ENCODE assay signal across 13 mouse cellular contexts in genomic region chr6:115956418-115956921, GRCm38 (mm10). TPM values are rescaled to one million over a fixed set of nuclear protein-coding genes. Genes with fewer than 3 reads are reported as not detected.
DNase-seq lines count a peak whose midpoint lies in the region; ATAC-seq and TF ChIP-seq lines count a peak whose summit lies in the region.
"Had no signal": no experiment of that assay in that cellular context is flagged by ENCODE, and none has a peak within 500 bp of the region (broad histone marks: within the 10 kb centered on the region; RNA-seq: fewer than 3 reads in every experiment).

No protein-coding gene starts in this region.

- DNase-seq in hindbrain, embryonic 10.5 days (ENCODE audit: low spot score): no peak
- peak; percentile 68 for DNase-seq in midbrain, postnatal 0 days (ENCODE audit: low spot score)
- no peak for DNase-seq in midbrain, embryonic 14.5 days
- no peak for DNase-seq in adrenal gland, postnatal 14 days
- DNase-seq in cerebellum, adult 9-11 months: no peak

- peaks cover 59% of the 10 kb centered on the region for H3K4me1 ChIP-seq in hindbrain, embryonic 10.5 days (replicated peaks)
- peaks cover 30% of the 10 kb centered on the region for H3K4me1 ChIP-seq in hindbrain, embryonic 13.5 days (replicated peaks)
- H3K4me1 ChIP-seq in midbrain, postnatal 0 days (ENCODE audit: insufficient read depth, low read length): no peaks in the 10 kb centered on the region; the same call in 1 of the 2 replicates
- 0 out of 2 replicates have a peak, but pooled peaks cover 7% of the 10 kb centered on the region for H3K4me1 ChIP-seq in midbrain, embryonic 14.5 days (ENCODE audit: control insufficient read depth, insufficient read depth, low read length)
- H3K4me1 ChIP-seq in forebrain, embryonic 16.5 days (replicated peaks; ENCODE audit: control insufficient read depth, insufficient read depth, low read length): peaks cover 42% of the 10 kb centered on the region
- H3K4me1 ChIP-seq in stomach, embryonic 16.5 days (ENCODE audit: control insufficient read depth, insufficient read depth, low read length): peaks cover 36% of the 10 kb centered on the region

- H3K4me3 ChIP-seq in hindbrain, embryonic 10.5 days: no peak overlapping the region
- no peak overlapping the region for H3K4me3 ChIP-seq in hindbrain, embryonic 13.5 days
- H3K4me3 ChIP-seq in midbrain, postnatal 0 days (ENCODE audit: low read depth, low read length): no peak overlapping the region
- H3K4me3 ChIP-seq in midbrain, embryonic 14.5 days (replicated peaks; ENCODE audit: low read depth, low read length): no peak overlapping the region
- H3K4me3 ChIP-seq in forebrain, embryonic 16.5 days (replicated peaks; ENCODE audit: low read length): no peak overlapping the region
- no peak overlapping the region for H3K4me3 ChIP-seq in stomach, embryonic 16.5 days (replicated peaks; ENCODE audit: low read length)
- H3K4me3 ChIP-seq: erythroblast, embryonic 14.5 days; liver, embryonic 15.5 days had no signal

- no peaks in the 10 kb centered on the region for H3K27me3 ChIP-seq in hindbrain, embryonic 10.5 days (ENCODE audit: insufficient read depth, poor library complexity, severe bottlenecking)
- no peaks in the 10 kb centered on the region for H3K27me3 ChIP-seq in hindbrain, embryonic 13.5 days
- H3K27me3 ChIP-seq in midbrain, postnatal 0 days (ENCODE audit: insufficient read depth, low read length): no peaks in the 10 kb centered on the region; the same call in 1 of the 2 replicates
- H3K27me3 ChIP-seq in midbrain, embryonic 14.5 days (ENCODE audit: control insufficient read depth, insufficient read depth, low read length): no peaks in the 10 kb centered on the region
- H3K27me3 ChIP-seq in forebrain, embryonic 16.5 days (replicated peaks; ENCODE audit: control insufficient read depth, insufficient read depth, low read length): no peaks in the 10 kb centered on the region
- H3K27me3 ChIP-seq in stomach, embryonic 16.5 days (ENCODE audit: control insufficient read depth, insufficient read depth, low read length): no peaks in the 10 kb centered on the region
- H3K27me3 ChIP-seq: liver, embryonic 15.5 days had no signal

- H3K27ac ChIP-seq in hindbrain, embryonic 10.5 days: peak overlapping the region; percentile 78
- H3K27ac ChIP-seq in hindbrain, embryonic 13.5 days: no peak overlapping the region
- no peak overlapping the region for H3K27ac ChIP-seq in midbrain, postnatal 0 days (ENCODE audit: low read depth, low read length)
- no peak overlapping the region for H3K27ac ChIP-seq in midbrain, embryonic 14.5 days (replicated peaks; ENCODE audit: low read depth, low read length)
- peak overlapping the region; percentile 31 for H3K27ac ChIP-seq in forebrain, embryonic 16.5 days (ENCODE audit: low read length)
- peak overlapping the region; percentile 74 for H3K27ac ChIP-seq in stomach, embryonic 16.5 days (ENCODE audit: low read length)
- H3K27ac ChIP-seq: liver, embryonic 15.5 days had no signal

- no peak overlapping the region for H3K9ac ChIP-seq in hindbrain, embryonic 13.5 days
- no peak overlapping the region for H3K9ac ChIP-seq in midbrain, postnatal 0 days (replicated peaks; ENCODE audit: low read length, poor library complexity, severe bottlenecking)
- no peak overlapping the region for H3K9ac ChIP-seq in midbrain, embryonic 14.5 days (replicated peaks; ENCODE audit: low read length)
- H3K9ac ChIP-seq in forebrain, embryonic 16.5 days (replicated peaks; ENCODE audit: low read depth, low read length): no peak overlapping the region
- H3K9ac ChIP-seq in stomach, embryonic 16.5 days (ENCODE audit: low read length): no peak overlapping the region
- H3K9ac ChIP-seq: liver, embryonic 15.5 days had no signal

- TF ChIP-seq CTCF in midbrain, postnatal 0 days (IDR thresholded peaks at IDR 0.05): peak; percentile 38

- no peaks in the 10 kb centered on the region for H3K9me3 ChIP-seq in hindbrain, embryonic 10.5 days
- H3K9me3 ChIP-seq in hindbrain, embryonic 13.5 days: 0 out of 2 replicates have a peak, but pooled peaks cover 2% of the 10 kb centered on the region
- H3K9me3 ChIP-seq in midbrain, postnatal 0 days (ENCODE audit: low read length): no peaks in the 10 kb centered on the region
- no peaks in the 10 kb centered on the region for H3K9me3 ChIP-seq in midbrain, embryonic 14.5 days (ENCODE audit: control insufficient read depth, low read length)
- no peaks in the 10 kb centered on the region for H3K9me3 ChIP-seq in forebrain, embryonic 16.5 days (ENCODE audit: control insufficient read depth, low read length)
- H3K9me3 ChIP-seq in stomach, embryonic 16.5 days (replicated peaks; ENCODE audit: control insufficient read depth, low read length): no peaks in the 10 kb centered on the region
- H3K9me3 ChIP-seq: liver, embryonic 15.5 days had no signal

- no peak overlapping the region for H3K4me2 ChIP-seq in hindbrain, embryonic 13.5 days
- no peak overlapping the region for H3K4me2 ChIP-seq in midbrain, postnatal 0 days (ENCODE audit: low read depth, low read length, poor library complexity, severe bottlenecking)
- no peak overlapping the region for H3K4me2 ChIP-seq in midbrain, embryonic 14.5 days (ENCODE audit: low read length)
- H3K4me2 ChIP-seq in forebrain, embryonic 16.5 days (ENCODE audit: low read length): no peak overlapping the region
- no peak overlapping the region for H3K4me2 ChIP-seq in stomach, embryonic 16.5 days (ENCODE audit: low read depth, low read length)
- H3K4me2 ChIP-seq: liver, embryonic 15.5 days had no signal

- WGBS in hindbrain, embryonic 10.5 days: 89% methylated on average over 13 of the region's 13 CpGs
- WGBS in hindbrain, embryonic 13.5 days: 86% methylated on average over 13 of the region's 13 CpGs
- WGBS in midbrain, postnatal 0 days: 85% methylated on average over 13 of the region's 13 CpGs
- 90% methylated on average over 13 of the region's 13 CpGs for WGBS in midbrain, embryonic 14.5 days
- WGBS in forebrain, embryonic 16.5 days: 76% methylated on average over 13 of the region's 13 CpGs
- 48% methylated on average over 13 of the region's 13 CpGs for WGBS in stomach, embryonic 16.5 days

- H3K36me3 ChIP-seq in hindbrain, embryonic 10.5 days: peaks cover 3% of the 10 kb centered on the region; the same call in 1 of the 2 replicates
- no peaks in the 10 kb centered on the region for H3K36me3 ChIP-seq in hindbrain, embryonic 13.5 days
- no peaks in the 10 kb centered on the region for H3K36me3 ChIP-seq in midbrain, postnatal 0 days (ENCODE audit: insufficient read depth, low read length)
- no peaks in the 10 kb centered on the region for H3K36me3 ChIP-seq in midbrain, embryonic 14.5 days (ENCODE audit: control insufficient read depth, insufficient read depth, low read length)
- no peaks in the 10 kb centered on the region for H3K36me3 ChIP-seq in forebrain, embryonic 16.5 days (ENCODE audit: control insufficient read depth, insufficient read depth)
- H3K36me3 ChIP-seq in stomach, embryonic 16.5 days (ENCODE audit: control insufficient read depth, insufficient read depth, low read length): no peaks in the 10 kb centered on the region
- H3K36me3 ChIP-seq: liver, embryonic 15.5 days had no signal

- ATAC-seq in hindbrain, embryonic 13.5 days (ENCODE audit: low FRiP score): no peak
- ATAC-seq in midbrain, postnatal 0 days (ENCODE audit: low FRiP score): no peak
- ATAC-seq in midbrain, embryonic 14.5 days (ENCODE audit: low FRiP score, low TSS enrichment): no peak
- 0 out of 2 replicates have a peak, but pooled peaks have one; percentile 19 for ATAC-seq in forebrain, embryonic 16.5 days
- ATAC-seq in stomach, embryonic 16.5 days (ENCODE audit: insufficient read depth, low FRiP score): no peak
- ATAC-seq: midbrain, embryonic 16.5 days had no signal

RNA-seq across cellular contexts. Expression of gene H1foo, which starts 11.7 kb away (rescaled TPM):
- not detected in 2 replicates for polyA plus RNA-seq in hindbrain, embryonic 10.5 days (2016; fragmentation: Nextera tagmentation; extraction: Ambion mirVana)
- not detected in 2 replicates for polyA plus RNA-seq in hindbrain, embryonic 13.5 days (2015; fragmentation: Nextera tagmentation; extraction: Ambion mirVana)
- total RNA-seq in midbrain, postnatal 0 days (2014; rRNA removed): not detected in 2 replicates
- polyA plus RNA-seq in midbrain, postnatal 0 days (2015; fragmentation: Nextera tagmentation; extraction: Ambion mirVana): not detected in 2 replicates
- polyA plus RNA-seq in midbrain, embryonic 14.5 days (2014; fragmentation: Nextera tagmentation; extraction: Ambion mirVana): not detected in 2 replicates
- polyA plus RNA-seq in forebrain, embryonic 16.5 days (2015; fragmentation: Nextera tagmentation; extraction: Ambion mirVana): not detected in 2 replicates
- not detected in 2 replicates for polyA plus RNA-seq in stomach, embryonic 16.5 days (2015; fragmentation: Nextera tagmentation; extraction: Ambion mirVana)
- not detected in 2 replicates for total RNA-seq in adrenal gland, postnatal 14 days (2021)
- total RNA-seq: ES-E14; left cerebral cortex, adult 8-10 months had no signal
- polyA plus RNA-seq: erythroblast, embryonic 14.5 days; liver, embryonic 15.5 days; midbrain, embryonic 16.5 days had no signal

RNA-seq across cellular contexts. Expression of gene Rho, which starts 24.9 kb away (rescaled TPM):
- 0.20 and 0.37 TPM in 2 replicates for polyA plus RNA-seq in hindbrain, embryonic 10.5 days (2016; fragmentation: Nextera tagmentation; extraction: Ambion mirVana)
- polyA plus RNA-seq in hindbrain, embryonic 13.5 days (2015; fragmentation: Nextera tagmentation; extraction: Ambion mirVana): 0.21 and 0.58 TPM in 2 replicates
- 0.11 TPM in 1 of 2 replicates, not detected in the other for total RNA-seq in midbrain, postnatal 0 days (2014; rRNA removed)
- polyA plus RNA-seq in midbrain, postnatal 0 days (2015; fragmentation: Nextera tagmentation; extraction: Ambion mirVana): 0.12 and 0.39 TPM in 2 replicates
- 0.07 and 0.59 TPM in 2 replicates for polyA plus RNA-seq in midbrain, embryonic 14.5 days (2014; fragmentation: Nextera tagmentation; extraction: Ambion mirVana)
- 0.15 TPM in 1 of 2 replicates, not detected in the other for polyA plus RNA-seq in forebrain, embryonic 16.5 days (2015; fragmentation: Nextera tagmentation; extraction: Ambion mirVana)
- 0.09 TPM in 2 replicates for polyA plus RNA-seq in stomach, embryonic 16.5 days (2015; fragmentation: Nextera tagmentation; extraction: Ambion mirVana)
- 0.56 and 0.74 TPM in 2 replicates for total RNA-seq in adrenal gland, postnatal 14 days (2021)
- polyA plus RNA-seq: erythroblast, embryonic 14.5 days; liver, embryonic 15.5 days had no signal

RNA-seq across cellular contexts. Expression of gene Plxnd1, which starts 38.3 kb away (rescaled TPM):
- polyA plus RNA-seq in hindbrain, embryonic 10.5 days (2016; fragmentation: Nextera tagmentation; extraction: Ambion mirVana): 24.6 and 28.5 TPM in 2 replicates
- 9.1 and 11.3 TPM in 2 replicates for polyA plus RNA-seq in hindbrain, embryonic 13.5 days (2015; fragmentation: Nextera tagmentation; extraction: Ambion mirVana)
- 14.9 and 17.3 TPM in 2 replicates for total RNA-seq in midbrain, postnatal 0 days (2014; rRNA removed)
- polyA plus RNA-seq in midbrain, postnatal 0 days (2015; fragmentation: Nextera tagmentation; extraction: Ambion mirVana): 2.8 and 4.4 TPM in 2 replicates
- polyA plus RNA-seq in midbrain, embryonic 14.5 days (2014; fragmentation: Nextera tagmentation; extraction: Ambion mirVana): 3.9 and 9.0 TPM in 2 replicates
- polyA plus RNA-seq in forebrain, embryonic 16.5 days (2015; fragmentation: Nextera tagmentation; extraction: Ambion mirVana): 19.4 and 19.8 TPM in 2 replicates
- polyA plus RNA-seq in stomach, embryonic 16.5 days (2015; fragmentation: Nextera tagmentation; extraction: Ambion mirVana): 27.7 and 28.5 TPM in 2 replicates
- 154 and 173 TPM in 2 replicates for total RNA-seq in adrenal gland, postnatal 14 days (2021)

Comparison
In these comparisons a context has a peak if more than half of its experiments do, and no peak if none do; other contexts are left out.
1. H3K27ac ChIP-seq: peak in hindbrain, embryonic 10.5 days (single experiment), forebrain, embryonic 16.5 days (single experiment) and stomach, embryonic 16.5 days (single experiment); none in hindbrain, embryonic 13.5 days (single experiment), midbrain, postnatal 0 days (single experiment) and midbrain, embryonic 14.5 days (single experiment).